Mouse (Mus musculus) CH12.LX (cell line): ENCODE results near the gene Fam196a.

Experiments used
- CTCF ChIP-seq, 2 experiments: IDR thresholded peaks in 1 of 2; conservative IDR thresholded peaks in 1 of 2; 2 replicates each; pipeline ENCODE4 v1.5.1; 2011 to 2012; ENCODE audit warnings: low read depth in 2 of 2, low read length in 2 of 2, improper control_type of control experiment in 1 of 2, inconsistent platforms in 1 of 2, mild to moderate bottlenecking in 1 of 2, moderate library complexity in 1 of 2
- EP300 ChIP-seq: IDR thresholded peaks from 2 replicates; pipeline ENCODE4 v1.6.1; 2011; ENCODE audit warnings: low read length, improper control_type of control experiment
- IRF4 ChIP-seq: IDR thresholded peaks from 2 replicates; pipeline ENCODE4 v1.6.1; 2014; ENCODE audit warnings: low read depth, mild to moderate bottlenecking, inconsistent platforms, low read length, improper control_type of control experiment
- MAFK ChIP-seq: IDR thresholded peaks from 2 replicates; pipeline ENCODE4 v1.6.1; 2011; ENCODE audit warnings: low read length, improper control_type of control experiment; ENCODE audit not compliant: insufficient replicate concordance
- MAX ChIP-seq: IDR thresholded peaks from 2 replicates; pipeline ENCODE4 v1.6.1; 2011; ENCODE audit warnings: low read length, improper control_type of control experiment
- MAZ ChIP-seq: IDR thresholded peaks from 2 replicates; pipeline ENCODE4 v1.6.1; 2012; ENCODE audit warnings: low read depth, mild to moderate bottlenecking, inconsistent platforms, low read length, improper control_type of control experiment, moderate library complexity
- MYC ChIP-seq: IDR thresholded peaks from 2 replicates; pipeline ENCODE4 v1.6.1; 2011; ENCODE audit warnings: low read depth, mild to moderate bottlenecking, improper control_type of control experiment, low read length
- NELFE ChIP-seq: IDR thresholded peaks from 2 replicates; pipeline ENCODE4 v1.6.1; 2011; ENCODE audit warnings: low read depth, low read length, improper control_type of control experiment
- POLR2A ChIP-seq: IDR thresholded peaks from 2 replicates; pipeline ENCODE4 v1.6.1; 2011; ENCODE audit warnings: low read depth, mild to moderate bottlenecking, improper control_type of control experiment, low read length
- USF2 ChIP-seq: conservative IDR thresholded peaks from 2 replicates; pipeline ENCODE4 v1.6.1; 2011; ENCODE audit warnings: low read depth, low read length, improper control_type of control experiment

DNA sequence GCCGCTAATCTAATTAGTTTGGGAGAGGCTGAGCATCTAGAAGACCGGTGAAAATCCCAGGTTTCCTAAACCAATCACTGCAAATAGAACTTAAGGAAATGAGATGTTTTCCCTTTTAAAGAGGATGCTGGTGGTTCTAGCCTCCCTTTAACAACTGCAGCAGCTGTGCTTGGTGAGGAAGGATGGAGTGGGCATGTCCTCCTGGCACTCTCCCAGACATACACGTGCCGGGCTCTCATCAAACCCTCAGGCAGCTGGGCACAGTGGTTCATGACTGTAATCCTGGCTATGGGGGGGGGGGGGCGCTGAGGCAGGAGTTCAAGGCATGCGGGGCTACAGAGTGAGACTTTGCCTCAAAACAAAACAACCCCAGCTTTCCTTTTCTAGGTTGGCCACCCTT, 4.8 kb upstream of the Fam196a start:
- no peak for TF ChIP-seq CTCF (conservative IDR thresholded peaks at IDR 0.05 in 1 of 2, IDR thresholded peaks at IDR 0.05 in 1 of 2; ENCODE audit: low read depth in 2 of 2, low read length in 2 of 2)
- no peak for TF ChIP-seq IRF4
- TF ChIP-seq MAX: no peak
- TF ChIP-seq MYC: no peak
- no peak for TF ChIP-seq MAZ
- TF ChIP-seq EP300: no peak
- TF ChIP-seq POLR2A: no peak
- no peak for TF ChIP-seq USF2
- no peak for TF ChIP-seq NELFE
- TF ChIP-seq MAFK: no peak
